ENCODE assay signal across 8 mouse cellular contexts in genomic region chr11:61146645-61147299, GRCm38 (mm10). TPM values are rescaled to one million over a fixed set of nuclear protein-coding genes. Genes with fewer than 3 reads are reported as not detected.
DNase-seq lines count a peak whose midpoint lies in the region; ATAC-seq and TF ChIP-seq lines count a peak whose summit lies in the region.

No protein-coding gene starts in this region.

- H3K27ac ChIP-seq in left cerebral cortex, adult 2 months = no peak overlapping the region
- H3K27ac ChIP-seq in brown adipose tissue, adult 24 weeks (replicated peaks; ENCODE audit: low read depth, low read length) = no peak overlapping the region
- no peak overlapping the region for H3K27ac ChIP-seq in heart, embryonic 16.5 days (ENCODE audit: low read length)
- no peak overlapping the region for H3K27ac ChIP-seq in limb, embryonic 14.5 days (replicated peaks; ENCODE audit: low read depth, low read length)
- no peak overlapping the region for H3K27ac ChIP-seq in midbrain, embryonic 16.5 days (ENCODE audit: low read length)

- H3K9me3 ChIP-seq in heart, embryonic 16.5 days (replicated peaks; ENCODE audit: control insufficient read depth, low read length) = no peaks in the 10 kb centered on the region
- H3K9me3 ChIP-seq in limb, embryonic 14.5 days (ENCODE audit: control insufficient read depth, low read length) = no peaks in the 10 kb centered on the region
- H3K9me3 ChIP-seq in midbrain, embryonic 16.5 days (replicated peaks; ENCODE audit: control insufficient read depth, low read length, poor library complexity, severe bottlenecking) = no peaks in the 10 kb centered on the region

- 16% methylated on average over 20 of the region's 20 CpGs for WGBS in heart, embryonic 16.5 days
- WGBS in limb, embryonic 14.5 days = 19% methylated on average over 19 of the region's 20 CpGs
- 12% methylated on average over 20 of the region's 20 CpGs for WGBS in midbrain, embryonic 16.5 days

- peaks cover 6% of the 10 kb centered on the region; the same call in 1 of the 2 replicates for H3K27me3 ChIP-seq in heart, embryonic 16.5 days (ENCODE audit: control insufficient read depth, insufficient read depth, low read length)
- H3K27me3 ChIP-seq in limb, embryonic 14.5 days (ENCODE audit: control insufficient read depth, insufficient read depth, low read length) = peaks cover 4% of the 10 kb centered on the region; the same call in 1 of the 2 replicates
- H3K27me3 ChIP-seq in midbrain, embryonic 16.5 days (ENCODE audit: control insufficient read depth, insufficient read depth, low read depth, low read length) = no peaks in the 10 kb centered on the region

- peak overlapping the region; percentile 57 for H3K9ac ChIP-seq in heart, embryonic 16.5 days (ENCODE audit: low read length)
- H3K9ac ChIP-seq in limb, embryonic 14.5 days (ENCODE audit: low read depth, low read length, severe bottlenecking) = peak overlapping the region; percentile 53
- H3K9ac ChIP-seq in midbrain, embryonic 16.5 days (ENCODE audit: low read depth, low read length) = peak overlapping the region; percentile 45

- intact Hi-C loops in left cerebral cortex, adult 2 months (cut with DNase I) = no loop called here
- intact Hi-C loops in left cerebral cortex, postnatal 25 days (cut with DNase I) = no loop called here

- peak overlapping the region; percentile 41 for H3K4me3 ChIP-seq in left cerebral cortex, adult 2 months
- H3K4me3 ChIP-seq in brown adipose tissue, adult 24 weeks (ENCODE audit: insufficient read depth, low read depth, low read length) = peak overlapping the region; percentile 14; the same call in 1 of the 2 replicates
- peak overlapping the region; percentile 53 for H3K4me3 ChIP-seq in heart, embryonic 16.5 days (ENCODE audit: low read length)
- H3K4me3 ChIP-seq in limb, embryonic 14.5 days (replicated peaks; ENCODE audit: low read length) = peak overlapping the region; percentile 35
- peak overlapping the region; percentile 36 for H3K4me3 ChIP-seq in midbrain, embryonic 16.5 days (ENCODE audit: low read depth, low read length)

- no peaks in the 10 kb centered on the region; the same call in 1 of the 2 replicates for H3K4me1 ChIP-seq in brown adipose tissue, adult 24 weeks (ENCODE audit: control insufficient read depth, insufficient read depth, insufficient read length, low read length)
- peaks cover 8% of the 10 kb centered on the region for H3K4me1 ChIP-seq in heart, embryonic 16.5 days (ENCODE audit: control insufficient read depth, insufficient read depth, low read length)
- no peaks in the 10 kb centered on the region; the same call in 1 of the 2 replicates for H3K4me1 ChIP-seq in limb, embryonic 14.5 days (ENCODE audit: control insufficient read depth, insufficient read depth, low read length)
- peaks cover 7% of the 10 kb centered on the region; the same call in 1 of the 2 replicates for H3K4me1 ChIP-seq in midbrain, embryonic 16.5 days (ENCODE audit: control insufficient read depth, insufficient read depth, low read length)

- DNase-seq in left cerebral cortex, adult 2 months (ENCODE audit: extremely low spot score in 1 of 2, low spot score in 2 of 2) = no peak
- no peak for DNase-seq in left cerebral cortex, postnatal 25 days (ENCODE audit: low spot score in 2 of 2)
- peak; percentile 38 for DNase-seq in limb, embryonic 14.5 days (ENCODE audit: low spot score)
- DNase-seq in MN1 (ENCODE audit: low spot score) = no peak
- DNase-seq in adipocyte (ENCODE audit: low spot score) = no peak

- peak; percentile 21 for TF ChIP-seq CTCF in left cerebral cortex, adult 2 months (IDR thresholded peaks at IDR 0.05)

- TF ChIP-seq POLR2A in limb, embryonic 14.5 days (IDR thresholded peaks at IDR 0.05; ENCODE audit: borderline replicate concordance, extremely low read depth, insufficient read depth, insufficient read length) = no peak

- no peak for ATAC-seq in heart, embryonic 16.5 days (replicated peaks; ENCODE audit: extremely low read depth, insufficient read depth, low FRiP score)
- no peak for ATAC-seq in limb, embryonic 14.5 days (ENCODE audit: low FRiP score, low read depth)
- peak; percentile 52; the same call in 1 of the 2 replicates for ATAC-seq in midbrain, embryonic 16.5 days

- no peaks in the 10 kb centered on the region for H3K36me3 ChIP-seq in heart, embryonic 16.5 days (ENCODE audit: control insufficient read depth, insufficient read depth)
- 0 out of 2 replicates have a peak, but pooled peaks cover 5% of the 10 kb centered on the region for H3K36me3 ChIP-seq in limb, embryonic 14.5 days (ENCODE audit: control insufficient read depth, insufficient read depth, low read length)
- 0 out of 2 replicates have a peak, but pooled peaks cover 3% of the 10 kb centered on the region for H3K36me3 ChIP-seq in midbrain, embryonic 16.5 days (ENCODE audit: control insufficient read depth, insufficient read depth, low read length)

- peak overlapping the region; percentile 79 for H3K4me2 ChIP-seq in heart, embryonic 16.5 days (ENCODE audit: low read depth, low read length)
- H3K4me2 ChIP-seq in limb, embryonic 14.5 days (replicated peaks; ENCODE audit: low read depth, low read length, severe bottlenecking) = peak overlapping the region; percentile 59
- peak overlapping the region; percentile 63 for H3K4me2 ChIP-seq in midbrain, embryonic 16.5 days (ENCODE audit: low read length)

RNA-seq across cellular contexts. Expression of gene Tnfrsf13b, which starts 20.2 kb away (rescaled TPM):
- 1 to 10 TPM; 1.2 to 1.4 TPM for total RNA-seq in left cerebral cortex, adult 2 months (2021)
- 1 to 10 TPM; 1.4 to 1.8 TPM for total RNA-seq in left cerebral cortex, postnatal 25 days (2021)
- polyA plus RNA-seq in brown adipose tissue, adult 24 weeks (2012; ENCODE audit: insufficient read depth, insufficient read length, missing spikeins) = 0.87 and 1.2 TPM in 2 replicates
- 2.7 and 5.7 TPM in 2 replicates for polyA plus RNA-seq in heart, embryonic 16.5 days (2015; fragmentation: Nextera tagmentation; extraction: Ambion mirVana)
- 3.8 and 5.1 TPM in 2 replicates for polyA plus RNA-seq in limb, embryonic 14.5 days (2012; rRNA removed)
- polyA plus RNA-seq in limb, embryonic 14.5 days (2014; fragmentation: Nextera tagmentation; extraction: Ambion mirVana) = 2.2 and 3.6 TPM in 2 replicates
- polyA plus RNA-seq in midbrain, embryonic 16.5 days (2015; fragmentation: Nextera tagmentation; extraction: Ambion mirVana) = 0.94 and 1.2 TPM in 2 replicates

RNA-seq across cellular contexts. Expression of gene Usp22, which starts 28.1 kb away (rescaled TPM):
- total RNA-seq in left cerebral cortex, adult 2 months (2021) = 100 to 1,000 TPM; 194 to 209 TPM
- total RNA-seq in left cerebral cortex, postnatal 25 days (2021) = 100 to 1,000 TPM; 202 to 220 TPM
- polyA plus RNA-seq in brown adipose tissue, adult 24 weeks (2012; ENCODE audit: insufficient read depth, insufficient read length, missing spikeins) = 16.3 and 31.0 TPM in 2 replicates
- 63.3 and 69.9 TPM in 2 replicates for polyA plus RNA-seq in heart, embryonic 16.5 days (2015; fragmentation: Nextera tagmentation; extraction: Ambion mirVana)
- polyA plus RNA-seq in limb, embryonic 14.5 days (2012; rRNA removed) = 123 and 146 TPM in 2 replicates
- polyA plus RNA-seq in limb, embryonic 14.5 days (2014; fragmentation: Nextera tagmentation; extraction: Ambion mirVana) = 174 and 201 TPM in 2 replicates
- 439 and 447 TPM in 2 replicates for polyA plus RNA-seq in midbrain, embryonic 16.5 days (2015; fragmentation: Nextera tagmentation; extraction: Ambion mirVana)
